Mouse (Mus musculus) small intestine, adult 2 months (tissue): ENCODE results near the gene 9330161L09Rik.

Experiments
- CTCF ChIP-seq: fragments of 200-500 bp; IDR thresholded peaks from 2 replicates; pipeline ENCODE4 v1.5.1; 2012; ENCODE audit warnings: low read depth, mild to moderate bottlenecking, control low read depth, inconsistent platforms, low read length, moderate library complexity, mixed read lengths; ENCODE audit not compliant: insufficient replicate concordance, insufficient read length; ENCODE audit errors: extremely low read depth
- POLR2A ChIP-seq: fragments of 200-500 bp; IDR thresholded peaks from 2 replicates; pipeline ENCODE4 v1.6.1; 2012; ENCODE audit warnings: low read depth, mild to moderate bottlenecking, control low read depth, inconsistent platforms, low read length, moderate library complexity

GRCm38 (mm10) chr12:103388505-103389347 is 18.9 kb downstream of the 9330161L09Rik start, which contains the start of gene Otub2:
- TF ChIP-seq POLR2A (no peak), CTCF (no peak)
